Mouse (Mus musculus) MEL (cell line): Measurements from ENCODE around the gene Treml2.

Experiments
- CHD2 ChIP-seq: IDR thresholded peaks from 2 replicates; pipeline ENCODE4 v1.6.1; 2011; ENCODE audit warnings: low read length, improper control_type of control experiment
- CTCF ChIP-seq, 3 experiments: IDR thresholded peaks in 2 of 3; conservative IDR thresholded peaks in 1 of 3; 2 replicates each; pipeline ENCODE4 v1.5.1; 2011 to 2012; ENCODE audit warnings: low read length in 3 of 3, low read depth in 2 of 3, mild to moderate bottlenecking in 2 of 3, improper control_type of control experiment in 1 of 3, inconsistent platforms in 1 of 3, mixed read lengths in 1 of 3, moderate library complexity in 1 of 3; ENCODE audit not compliant: control insufficient read depth in 1 of 3, insufficient read depth in 1 of 3, poor library complexity in 1 of 3, severe bottlenecking in 1 of 3
- GABPA ChIP-seq: IDR thresholded peaks from 2 replicates; pipeline ENCODE4 v1.6.1; 2012; ENCODE audit warnings: low read depth, mild to moderate bottlenecking, inconsistent platforms, low read length, improper control_type of control experiment, moderate library complexity
- GATA1 ChIP-seq: IDR thresholded peaks from 2 replicates; pipeline ENCODE4 v1.6.1; 2011; ENCODE audit warnings: low read depth, low read length, improper control_type of control experiment
- JUND ChIP-seq: IDR thresholded peaks from 2 replicates; pipeline ENCODE4 v1.6.1; 2011; ENCODE audit warnings: low read depth, mild to moderate bottlenecking, improper control_type of control experiment, low read length
- MYC ChIP-seq: IDR thresholded peaks from 2 replicates; pipeline ENCODE4 v1.6.1; 2011; ENCODE audit warnings: low read depth, mild to moderate bottlenecking, low read length, improper control_type of control experiment, moderate library complexity
- POLR2A ChIP-seq, 2 experiments: IDR thresholded peaks; 2 replicates each; pipeline ENCODE4 v1.6.1; 2011 to 2012; ENCODE audit warnings: low read length in 2 of 2, mild to moderate bottlenecking in 2 of 2, control low read depth in 1 of 2, improper control_type of control experiment in 1 of 2, low read depth in 1 of 2, moderate library complexity in 1 of 2; ENCODE audit not compliant: control insufficient read depth in 1 of 2, insufficient read depth in 1 of 2, poor library complexity in 1 of 2
- TCF12 ChIP-seq: IDR thresholded peaks from 2 replicates; pipeline ENCODE4 v1.6.1; 2014; ENCODE audit warnings: low read depth, mild to moderate bottlenecking, inconsistent platforms, low read length, improper control_type of control experiment, moderate library complexity

DNA sequence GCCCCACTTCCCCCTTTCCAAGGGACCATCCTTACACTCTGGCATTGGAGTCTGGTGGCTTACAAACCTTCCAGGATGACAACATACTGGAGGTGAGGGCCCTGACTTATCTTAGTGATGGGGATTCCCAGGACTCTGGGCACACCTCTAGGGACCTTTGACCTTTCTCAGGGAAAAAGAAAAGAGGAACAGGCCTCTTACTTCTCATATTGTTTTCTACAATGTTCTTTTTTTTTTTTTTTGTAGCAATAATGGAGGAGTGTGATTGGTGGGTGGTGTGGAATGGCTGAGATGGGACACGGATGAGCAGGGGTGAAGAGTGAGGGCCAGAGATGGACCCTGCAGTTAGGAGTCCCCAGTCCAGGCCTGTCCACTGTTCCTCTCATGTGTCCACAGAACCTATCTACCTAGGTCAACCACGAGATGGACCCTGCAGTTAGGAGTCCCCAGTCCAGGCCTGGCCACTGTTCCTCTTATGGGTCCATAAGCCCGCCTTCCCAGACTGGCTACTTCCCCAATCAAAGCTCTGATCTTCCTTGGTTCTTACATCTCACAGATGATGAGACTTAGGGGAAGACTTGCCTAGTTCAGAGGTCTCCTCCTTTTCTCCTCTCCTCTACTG lies 35.4 kb upstream of the Treml2 start, which contains the start of gene Treml4:
- TF ChIP-seq CTCF (IDR thresholded peaks at IDR 0.05 in 2 of 3, conservative IDR thresholded peaks at IDR 0.05 in 1 of 3; ENCODE audit: control insufficient read depth in 1 of 3, insufficient read depth in 1 of 3, low read depth in 2 of 3, low read length in 3 of 3, poor library complexity in 1 of 3, severe bottlenecking in 1 of 3), result no peak
- TF ChIP-seq CHD2, result no peak
- TF ChIP-seq JUND, result no peak
- TF ChIP-seq TCF12, result no peak
- TF ChIP-seq GATA1, result no peak
- TF ChIP-seq POLR2A (IDR thresholded peaks at IDR 0.05; ENCODE audit: control insufficient read depth in 1 of 2, insufficient read depth in 1 of 2, low read depth in 1 of 2, low read length in 2 of 2, poor library complexity in 1 of 2), result no peak
- no peak for TF ChIP-seq MYC
- TF ChIP-seq GABPA, result no peak
